Mouse (Mus musculus): ENCODE results near the gene Tmbim7. TPM values are rescaled to one million over a fixed set of nuclear protein-coding genes. Genes with fewer than 3 reads are reported as not detected.
A peak's percentile ranks its signal among the peaks of the same experiment; 100 is the strongest.

The Tmbim7 gene
- polyA plus RNA-seq, 1 experiment from 2014 or later: not detected

GRCm38 (mm10) chr5:3633315-3633714 lies 17.7 kb upstream of the Tmbim7 start:
- Histone ChIP-seq H3K27me3 (ENCODE audit: control insufficient read depth, insufficient read depth, low read length) (no peaks in the 10 kb centered on the region), H3K9me3 (ENCODE audit: control insufficient read depth, low read length) (no peaks in the 10 kb centered on the region), H3K4me1 (ENCODE audit: control insufficient read depth, insufficient read depth, low read length) (peaks cover 3% of the 10 kb centered on the region; the same call in 1 of the 2 replicates), H3K27ac (replicated peaks; ENCODE audit: low read depth, low read length) (no peak overlapping the region), H3K9ac (ENCODE audit: low read length) (no peak overlapping the region), H3K4me2 (ENCODE audit: low read depth, severe bottlenecking) (no peak overlapping the region), H3K4me3 (ENCODE audit: low read depth, low read length) (no peak overlapping the region), H3K36me3 (ENCODE audit: control insufficient read depth, insufficient read depth, low read length) (peaks cover 3% of the 10 kb centered on the region; the same call in 1 of the 2 replicates)
- DNase-seq (ENCODE audit: low spot score) (no peak), ATAC-seq (ENCODE audit: insufficient number of reproducible peaks, low FRiP score, low TSS enrichment, low read depth) (no peak)
- WGBS: 91% methylated on average over 13 of the region's 13 CpGs

DNA sequence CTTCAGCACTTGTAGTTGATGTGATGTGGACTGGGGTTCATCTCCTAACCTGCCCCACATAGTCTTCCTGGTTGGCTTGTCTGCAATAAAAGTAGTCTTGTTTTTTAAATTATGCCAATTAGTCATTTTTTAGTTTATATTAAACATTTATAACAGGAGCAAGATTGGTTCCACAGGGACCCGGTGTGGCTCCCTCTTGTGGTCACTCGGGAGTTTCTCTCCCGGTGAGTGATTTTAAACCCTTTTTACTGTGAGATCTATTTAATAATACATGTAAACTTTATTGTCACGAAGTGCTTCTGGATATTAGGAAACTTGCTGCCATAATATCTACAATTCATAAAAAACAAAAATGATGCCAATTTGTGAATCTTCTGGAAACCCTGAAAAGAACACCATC lies 17.0 kb upstream of the Tmbim7 start:
- Histone ChIP-seq H3K36me3 (ENCODE audit: control insufficient read depth, insufficient read depth, low read length) (peaks cover 3% of the 10 kb centered on the region; the same call in 1 of the 2 replicates), H3K9me3 (ENCODE audit: control insufficient read depth, low read length) (no peaks in the 10 kb centered on the region), H3K27ac (replicated peaks; ENCODE audit: low read depth, low read length) (no peak overlapping the region), H3K4me2 (ENCODE audit: low read depth, severe bottlenecking) (no peak overlapping the region), H3K4me1 (ENCODE audit: control insufficient read depth, insufficient read depth, low read length) (peaks cover 3% of the 10 kb centered on the region; the same call in 1 of the 2 replicates), H3K9ac (ENCODE audit: low read length) (no peak overlapping the region), H3K4me3 (ENCODE audit: low read depth, low read length) (no peak overlapping the region), H3K27me3 (ENCODE audit: control insufficient read depth, insufficient read depth, low read length) (no peaks in the 10 kb centered on the region)
- DNase-seq (ENCODE audit: low spot score) (peak; percentile 29), ATAC-seq (ENCODE audit: insufficient number of reproducible peaks, low FRiP score, low TSS enrichment, low read depth) (no peak)
- 64% methylated on average over 4 of the region's 4 CpGs for WGBS

- H3K4me2 ChIP-seq (ENCODE audit: low read depth, severe bottlenecking): no peak overlapping the region
- no peaks in the 10 kb centered on the region for H3K9me3 ChIP-seq (ENCODE audit: control insufficient read depth, low read length)
- H3K4me1 ChIP-seq (ENCODE audit: control insufficient read depth, insufficient read depth, low read length): peaks cover 3% of the 10 kb centered on the region; the same call in 1 of the 2 replicates
- 83% methylated on average over 8 of the region's 8 CpGs for WGBS
- peaks cover 5% of the 10 kb centered on the region; the same call in 1 of the 2 replicates for H3K36me3 ChIP-seq (ENCODE audit: control insufficient read depth, insufficient read depth, low read length)
- H3K4me3 ChIP-seq (ENCODE audit: low read depth, low read length): no peak overlapping the region
- no peaks in the 10 kb centered on the region for H3K27me3 ChIP-seq (ENCODE audit: control insufficient read depth, insufficient read depth, low read length)
- DNase-seq (ENCODE audit: low spot score): no peak
- H3K27ac ChIP-seq (replicated peaks; ENCODE audit: low read depth, low read length): no peak overlapping the region
- no peak overlapping the region for H3K9ac ChIP-seq (ENCODE audit: low read length)
- ATAC-seq (ENCODE audit: insufficient number of reproducible peaks, low FRiP score, low TSS enrichment, low read depth): no peak
Observed at GRCm38 (mm10) chr5:3635286-3635685, 15.7 kb upstream of the Tmbim7 start.

GRCm38 (mm10) chr5:3644621-3645020 lies 6.4 kb upstream of the Tmbim7 start:
- Histone ChIP-seq H3K27me3 (ENCODE audit: control insufficient read depth, insufficient read depth, low read length) (no peaks in the 10 kb centered on the region), H3K4me1 (ENCODE audit: control insufficient read depth, insufficient read depth, low read length) (peaks cover 5% of the 10 kb centered on the region; the same call in 1 of the 2 replicates), H3K27ac (replicated peaks; ENCODE audit: low read depth, low read length) (no peak overlapping the region), H3K4me2 (ENCODE audit: low read depth, severe bottlenecking) (no peak overlapping the region), H3K36me3 (ENCODE audit: control insufficient read depth, insufficient read depth, low read length) (peaks cover under 1% of the 10 kb centered on the region; the same call in 1 of the 2 replicates), H3K4me3 (ENCODE audit: low read depth, low read length) (no peak overlapping the region), H3K9me3 (ENCODE audit: control insufficient read depth, low read length) (no peaks in the 10 kb centered on the region), H3K9ac (ENCODE audit: low read length) (no peak overlapping the region)
- 94% methylated on average over 6 of the region's 6 CpGs for WGBS
- ATAC-seq (ENCODE audit: insufficient number of reproducible peaks, low FRiP score, low TSS enrichment, low read depth) (no peak), DNase-seq (ENCODE audit: low spot score) (no peak)

- Histone ChIP-seq H3K9ac (ENCODE audit: low read length) (no peak overlapping the region), H3K4me2 (ENCODE audit: low read depth, severe bottlenecking) (no peak overlapping the region; the same call in 1 of the 2 replicates), H3K36me3 (ENCODE audit: control insufficient read depth, insufficient read depth, low read length) (no peaks in the 10 kb centered on the region; the same call in 1 of the 2 replicates), H3K4me3 (ENCODE audit: low read depth, low read length) (no peak overlapping the region), H3K27ac (replicated peaks; ENCODE audit: low read depth, low read length) (no peak overlapping the region), H3K9me3 (ENCODE audit: control insufficient read depth, low read length) (no peaks in the 10 kb centered on the region), H3K27me3 (ENCODE audit: control insufficient read depth, insufficient read depth, low read length) (no peaks in the 10 kb centered on the region), H3K4me1 (ENCODE audit: control insufficient read depth, insufficient read depth, low read length) (peaks cover 5% of the 10 kb centered on the region; the same call in 1 of the 2 replicates)
- no peak for ATAC-seq (ENCODE audit: insufficient number of reproducible peaks, low FRiP score, low TSS enrichment, low read depth)
- DNase-seq (ENCODE audit: low spot score): no peak
- 55% methylated on average over 6 of the region's 6 CpGs for WGBS
Observed at GRCm38 (mm10) chr5:3645326-3645725, 5.7 kb upstream of the Tmbim7 start.

GRCm38 (mm10) chr5:3646539-3646938 lies 4.4 kb upstream of the Tmbim7 start:
- Histone ChIP-seq H3K27ac (replicated peaks; ENCODE audit: low read depth, low read length) (no peak overlapping the region), H3K36me3 (ENCODE audit: control insufficient read depth, insufficient read depth, low read length) (no peaks in the 10 kb centered on the region; the same call in 1 of the 2 replicates), H3K4me1 (ENCODE audit: control insufficient read depth, insufficient read depth, low read length) (peaks cover 5% of the 10 kb centered on the region; the same call in 1 of the 2 replicates), H3K9ac (ENCODE audit: low read length) (peak overlapping the region; percentile 49; the same call in 1 of the 2 replicates), H3K27me3 (ENCODE audit: control insufficient read depth, insufficient read depth, low read length) (no peaks in the 10 kb centered on the region), H3K9me3 (ENCODE audit: control insufficient read depth, low read length) (no peaks in the 10 kb centered on the region), H3K4me2 (ENCODE audit: low read depth, severe bottlenecking) (peak overlapping the region; percentile 47), H3K4me3 (ENCODE audit: low read depth, low read length) (peak overlapping the region; percentile 88)
- 31% methylated on average over 6 of the region's 6 CpGs for WGBS
- DNase-seq (ENCODE audit: low spot score) (no peak), ATAC-seq (ENCODE audit: insufficient number of reproducible peaks, low FRiP score, low TSS enrichment, low read depth) (no peak)

DNA sequence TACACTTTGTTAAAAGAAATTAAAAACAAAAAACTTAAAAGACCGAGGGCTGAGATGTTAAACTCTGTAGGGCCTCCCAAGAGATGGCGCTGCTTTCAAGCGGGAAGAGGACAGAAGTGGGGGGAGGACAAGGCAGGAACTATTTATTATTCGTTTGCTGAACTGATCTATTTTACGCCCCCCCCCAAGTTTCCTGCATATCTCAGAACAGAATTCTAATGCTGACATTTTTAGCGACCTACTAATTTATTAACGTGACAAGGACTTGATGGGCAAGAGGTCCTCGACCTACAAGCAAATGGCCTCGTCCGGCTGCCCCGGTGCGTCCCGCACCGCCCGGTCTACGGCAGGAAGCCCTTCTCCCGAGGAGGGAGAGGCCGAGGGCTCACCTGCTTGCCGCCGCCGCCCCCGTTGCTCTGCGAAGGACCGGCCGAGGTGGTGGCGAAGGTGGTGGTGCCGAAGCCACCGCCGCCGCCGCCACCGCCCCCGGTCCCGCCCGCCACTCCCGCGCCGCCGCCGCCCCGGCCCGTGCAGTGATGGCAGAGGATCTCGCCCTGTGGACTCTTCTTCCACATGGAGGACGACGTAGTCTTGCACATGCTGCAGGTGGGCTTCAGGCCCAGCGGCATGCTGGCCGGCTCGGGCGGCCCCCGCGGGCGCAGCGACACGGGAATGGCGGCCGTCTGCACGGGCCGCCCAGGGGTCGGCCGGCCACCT lies 3.8 kb upstream of the Tmbim7 start:
- Histone ChIP-seq H3K9me3 (ENCODE audit: control insufficient read depth, low read length) (no peaks in the 10 kb centered on the region), H3K27ac (replicated peaks; ENCODE audit: low read depth, low read length) (peak overlapping the region; percentile 86), H3K4me3 (ENCODE audit: low read depth, low read length) (peak overlapping the region; percentile 88), H3K4me1 (ENCODE audit: control insufficient read depth, insufficient read depth, low read length) (peaks cover 5% of the 10 kb centered on the region; the same call in 1 of the 2 replicates), H3K4me2 (ENCODE audit: low read depth, severe bottlenecking) (peak overlapping the region; percentile 47), H3K27me3 (ENCODE audit: control insufficient read depth, insufficient read depth, low read length) (no peaks in the 10 kb centered on the region), H3K9ac (ENCODE audit: low read length) (peak overlapping the region; percentile 88), H3K36me3 (ENCODE audit: control insufficient read depth, insufficient read depth, low read length) (no peaks in the 10 kb centered on the region)
- DNase-seq (ENCODE audit: low spot score) (peak; percentile 67), ATAC-seq (ENCODE audit: insufficient number of reproducible peaks, low FRiP score, low TSS enrichment, low read depth) (peak; percentile 74)
- 0% methylated on average over 36 of the region's 60 CpGs for WGBS

DNA sequence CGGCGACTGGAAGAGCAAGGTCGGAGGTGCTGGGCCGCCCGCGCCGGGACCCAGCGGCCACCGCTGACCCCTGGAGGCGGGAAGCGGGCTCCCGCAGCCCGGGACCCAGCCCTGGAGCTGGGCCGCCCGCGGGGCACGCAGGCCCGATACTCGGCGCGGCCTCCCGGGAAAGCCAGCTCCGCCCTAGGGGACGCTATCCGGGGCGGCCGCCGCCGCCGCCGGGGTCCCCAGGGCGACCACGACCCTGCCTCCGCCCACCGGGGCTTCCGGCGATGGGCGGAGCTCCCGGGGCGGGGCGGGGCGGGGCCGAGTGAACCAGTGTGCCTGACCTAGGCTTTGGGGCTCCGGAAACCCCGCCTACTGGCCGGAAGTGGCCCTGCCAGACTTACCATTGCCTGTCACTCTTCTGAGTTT lies 3.3 kb upstream of the Tmbim7 start:
- 0% methylated on average over 16 of the region's 46 CpGs for WGBS
- Histone ChIP-seq H3K9me3 (ENCODE audit: control insufficient read depth, low read length) (no peaks in the 10 kb centered on the region), H3K4me2 (ENCODE audit: low read depth, severe bottlenecking) (peak overlapping the region; percentile 47), H3K36me3 (ENCODE audit: control insufficient read depth, insufficient read depth, low read length) (no peaks in the 10 kb centered on the region), H3K4me1 (ENCODE audit: control insufficient read depth, insufficient read depth, low read length) (peaks cover 5% of the 10 kb centered on the region; the same call in 1 of the 2 replicates), H3K27me3 (ENCODE audit: control insufficient read depth, insufficient read depth, low read length) (no peaks in the 10 kb centered on the region), H3K9ac (ENCODE audit: low read length) (peak overlapping the region; percentile 88), H3K27ac (replicated peaks; ENCODE audit: low read depth, low read length) (peak overlapping the region; percentile 86), H3K4me3 (ENCODE audit: low read depth, low read length) (peak overlapping the region; percentile 88)
- ATAC-seq (ENCODE audit: insufficient number of reproducible peaks, low FRiP score, low TSS enrichment, low read depth): peak; percentile 96
- peak; percentile 92 for DNase-seq (ENCODE audit: low spot score)

Data from limb, embryonic 11.5 days (tissue).